Mouse (Mus musculus): ENCODE measurements around the gene Noto. TPM values are rescaled to one million over a fixed set of nuclear protein-coding genes. Genes with fewer than 3 reads are reported as not detected.

Noto gene
- polyA plus RNA-seq (2015; fragmentation: Nextera tagmentation; extraction: Ambion mirVana): 0.47 and 0.78 TPM in 2 replicates

DNA sequence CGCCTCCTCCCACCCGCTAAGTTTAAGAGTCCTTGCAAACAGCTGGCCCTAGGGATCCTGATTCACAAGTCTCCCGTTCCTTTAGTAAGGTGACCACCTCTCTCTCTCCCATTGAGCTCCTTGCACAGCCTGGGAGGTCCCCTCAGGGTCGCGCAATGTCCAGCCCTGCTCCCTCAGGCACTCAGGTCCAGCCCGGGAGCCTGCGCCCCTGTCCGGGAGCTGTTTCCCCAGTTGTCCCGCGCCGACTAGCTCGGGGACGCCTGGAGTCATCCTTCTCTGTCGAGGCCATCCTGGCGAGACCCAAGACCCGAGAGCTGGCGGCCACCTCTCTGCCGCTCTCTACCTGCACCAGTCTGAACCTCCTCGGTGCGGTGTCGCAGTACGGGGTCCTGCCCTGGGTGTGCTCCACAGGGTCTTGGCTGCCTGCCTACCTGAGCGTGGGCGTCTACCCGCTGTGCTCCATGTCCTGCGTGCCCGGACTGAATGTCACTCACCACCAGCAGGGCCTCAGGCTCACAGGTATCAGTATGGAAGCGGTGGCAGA is at the start of gene Noto:
TSS of gene Noto (plus strand) at position 51 of the 544 bp plus-strand sequence.
- no peak within 1 kb of the TSS for H3K9ac ChIP-seq
- H3K27me3 ChIP-seq: no peaks in the 10 kb centered on the region; the same call in 1 of the 2 replicates
- WGBS: 10% methylated on average over 28 of the region's 28 CpGs
- H3K36me3 ChIP-seq: no peaks in the 10 kb centered on the region
- peak within 1 kb of the TSS; percentile 22; the same call in 1 of the 2 replicates for H3K4me2 ChIP-seq
- peak within 1 kb of the TSS; percentile 57 for H3K27ac ChIP-seq
- H3K4me3 ChIP-seq: no peak within 1 kb of the TSS
- no peaks in the 10 kb centered on the region for H3K9me3 ChIP-seq
- H3K4me1 ChIP-seq: 0 out of 2 replicates have a peak, but pooled peaks cover 11% of the 10 kb centered on the region
- ATAC-seq (ENCODE audit: borderline replicate concordance, extremely low read depth, low FRiP score, low TSS enrichment): no peak

DNA sequence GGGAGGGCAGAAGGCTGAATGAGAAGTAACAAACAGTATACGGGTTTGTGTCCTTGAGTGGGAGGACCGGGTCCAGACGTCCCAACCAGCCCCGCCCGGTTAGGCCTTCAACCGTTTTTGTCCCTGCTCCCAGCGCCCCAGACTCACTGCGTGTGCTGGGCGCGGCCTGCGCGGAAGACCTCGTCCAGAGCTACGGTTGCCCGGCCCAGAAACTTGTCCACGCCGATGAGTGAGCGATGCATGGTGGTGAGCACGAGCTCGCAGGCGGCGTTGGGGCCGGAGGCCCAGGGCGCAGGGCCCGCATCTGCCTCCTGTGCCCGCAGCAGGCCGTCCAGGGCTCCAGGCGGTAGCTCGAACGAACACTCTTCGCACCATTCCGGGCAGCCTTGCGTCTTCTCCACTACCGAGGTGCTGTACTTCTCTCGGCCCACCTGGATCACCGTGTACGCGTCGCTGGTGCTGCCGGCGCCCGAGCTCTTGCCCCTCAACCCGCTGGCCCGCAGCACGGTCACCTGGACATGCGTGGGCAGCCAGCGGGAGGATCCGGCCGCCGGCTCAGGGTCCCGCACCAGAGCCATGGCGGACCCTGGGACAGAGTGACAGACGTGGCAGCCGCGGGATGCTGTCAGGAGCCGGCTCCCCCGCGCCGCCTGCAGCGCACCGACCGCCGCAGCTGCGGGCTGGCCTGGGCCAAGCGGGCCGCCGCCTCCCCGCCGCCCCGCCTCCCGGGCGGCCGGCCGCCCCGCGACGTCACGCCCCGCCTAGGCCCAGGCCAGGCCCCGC is 49.5 kb upstream of the Noto start, which contains the start of gene Rab11fip5:
TSS of gene Rab11fip5 (minus strand) at position 684 of the 783 bp plus-strand sequence.
- H3K4me3 ChIP-seq: peak within 1 kb of the TSS; percentile 74
- H3K27me3 ChIP-seq: no peaks in the 10 kb centered on the region
- no peaks in the 10 kb centered on the region for H3K9me3 ChIP-seq
- peaks cover 37% of the 10 kb centered on the region for H3K4me1 ChIP-seq
- no peaks in the 10 kb centered on the region for H3K36me3 ChIP-seq
- peak within 1 kb of the TSS; percentile 92 for H3K4me2 ChIP-seq
- H3K9ac ChIP-seq: peak within 1 kb of the TSS; percentile 73
- H3K27ac ChIP-seq: peak within 1 kb of the TSS; percentile 47
- ATAC-seq (ENCODE audit: borderline replicate concordance, extremely low read depth, low FRiP score, low TSS enrichment): peak; percentile 10
- WGBS: 2% methylated on average over 67 of the region's 80 CpGs

DNA sequence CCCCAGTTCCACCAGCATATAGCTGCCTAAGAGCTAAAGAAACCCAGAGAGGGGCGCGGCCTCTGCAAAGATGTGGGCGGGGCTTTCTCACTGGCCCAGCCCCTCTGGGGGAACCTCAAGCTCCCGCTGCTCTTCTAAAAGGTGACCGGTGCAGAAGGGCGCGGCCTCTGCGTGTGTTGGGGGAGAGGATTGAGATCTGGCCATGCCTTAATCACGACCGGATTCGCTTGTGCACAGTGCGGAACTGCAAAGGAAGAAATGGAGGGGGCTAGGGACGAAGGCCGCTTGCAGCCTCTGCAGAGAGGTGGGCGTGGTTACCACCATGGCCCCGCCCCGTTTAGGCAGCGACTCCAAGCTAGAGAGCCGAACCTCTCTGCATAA is 49.0 kb upstream of the Noto start:
- peak overlapping the region; percentile 47 for H3K9ac ChIP-seq
- WGBS: 0% methylated on average over 19 of the region's 19 CpGs
- peak overlapping the region; percentile 92 for H3K4me2 ChIP-seq
- peaks cover 31% of the 10 kb centered on the region for H3K4me1 ChIP-seq
- peak overlapping the region; percentile 74 for H3K4me3 ChIP-seq
- peak; percentile 97; the same call in 1 of the 2 replicates for ATAC-seq (ENCODE audit: borderline replicate concordance, extremely low read depth, low FRiP score, low TSS enrichment)
- H3K9me3 ChIP-seq: no peaks in the 10 kb centered on the region
- peak overlapping the region; percentile 45; the same call in 1 of the 2 replicates for H3K27ac ChIP-seq
- H3K27me3 ChIP-seq: no peaks in the 10 kb centered on the region
- no peaks in the 10 kb centered on the region for H3K36me3 ChIP-seq

DNA sequence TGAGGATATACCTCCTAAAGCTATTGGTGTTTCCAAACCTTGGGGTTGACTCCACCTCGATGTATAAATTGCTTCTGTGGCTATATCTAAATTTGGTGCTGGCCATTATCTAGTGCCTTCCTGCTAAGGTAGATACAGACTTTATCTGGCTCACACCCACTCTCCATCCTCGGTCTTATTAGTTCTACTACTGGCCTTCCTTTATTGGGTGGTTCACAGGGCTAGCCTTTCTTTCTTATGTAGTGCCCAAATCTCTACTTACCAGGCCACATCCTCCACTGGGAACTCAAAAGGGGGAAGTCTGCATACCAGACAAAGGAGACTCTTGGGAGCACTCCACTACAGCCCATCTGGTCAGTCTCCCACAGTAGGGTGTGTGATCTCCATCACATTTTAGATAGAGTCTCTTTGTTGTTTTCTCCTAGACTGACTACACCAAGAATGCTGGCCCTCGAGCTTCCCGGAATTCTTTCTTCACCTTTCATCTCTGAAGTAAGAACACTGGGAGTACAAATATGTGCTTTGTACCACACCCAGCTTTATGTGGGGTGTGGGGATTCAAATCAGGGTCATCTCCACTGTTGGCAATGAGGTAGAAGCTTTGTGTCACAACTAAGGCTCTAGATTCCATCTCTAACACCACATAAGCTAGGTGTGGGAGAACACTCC is 46.5 kb upstream of the Noto start:
- Histone ChIP-seq H3K4me1 (peaks cover 25% of the 10 kb centered on the region), H3K9ac (no peak overlapping the region), H3K4me3 (no peak overlapping the region), H3K27me3 (no peaks in the 10 kb centered on the region), H3K27ac (no peak overlapping the region), H3K9me3 (no peaks in the 10 kb centered on the region), H3K36me3 (no peaks in the 10 kb centered on the region), H3K4me2 (no peak overlapping the region)
- no peak for ATAC-seq (ENCODE audit: borderline replicate concordance, extremely low read depth, low FRiP score, low TSS enrichment)
- 62% methylated on average over 4 of the region's 4 CpGs for WGBS

DNA sequence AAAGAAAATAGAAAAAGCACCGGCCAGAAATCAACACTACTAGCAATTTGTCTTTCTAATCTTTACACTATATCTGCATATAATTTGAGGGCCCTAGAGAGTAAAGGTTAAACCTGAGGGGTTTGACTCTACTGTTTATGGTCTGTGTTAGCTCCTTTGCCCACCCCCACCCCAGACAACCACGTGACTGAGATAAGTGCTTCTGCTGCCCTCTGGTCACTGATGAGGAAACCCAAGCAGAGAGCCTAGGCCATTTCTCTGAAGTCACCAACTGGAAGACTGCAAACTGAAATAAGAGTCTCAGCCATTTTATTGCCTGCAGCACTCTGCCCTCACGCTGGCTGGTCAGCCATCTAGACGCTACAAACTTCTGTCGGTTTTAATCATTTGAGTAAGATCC is 45.8 kb upstream of the Noto start:
- no peak overlapping the region for H3K4me3 ChIP-seq
- H3K36me3 ChIP-seq: no peaks in the 10 kb centered on the region
- H3K27me3 ChIP-seq: no peaks in the 10 kb centered on the region
- ATAC-seq (ENCODE audit: borderline replicate concordance, extremely low read depth, low FRiP score, low TSS enrichment): no peak
- no peak overlapping the region for H3K9ac ChIP-seq
- 53% methylated on average over 5 of the region's 5 CpGs for WGBS
- no peak overlapping the region for H3K27ac ChIP-seq
- no peak overlapping the region for H3K4me2 ChIP-seq
- H3K9me3 ChIP-seq: no peaks in the 10 kb centered on the region
- H3K4me1 ChIP-seq: peaks cover 19% of the 10 kb centered on the region

DNA sequence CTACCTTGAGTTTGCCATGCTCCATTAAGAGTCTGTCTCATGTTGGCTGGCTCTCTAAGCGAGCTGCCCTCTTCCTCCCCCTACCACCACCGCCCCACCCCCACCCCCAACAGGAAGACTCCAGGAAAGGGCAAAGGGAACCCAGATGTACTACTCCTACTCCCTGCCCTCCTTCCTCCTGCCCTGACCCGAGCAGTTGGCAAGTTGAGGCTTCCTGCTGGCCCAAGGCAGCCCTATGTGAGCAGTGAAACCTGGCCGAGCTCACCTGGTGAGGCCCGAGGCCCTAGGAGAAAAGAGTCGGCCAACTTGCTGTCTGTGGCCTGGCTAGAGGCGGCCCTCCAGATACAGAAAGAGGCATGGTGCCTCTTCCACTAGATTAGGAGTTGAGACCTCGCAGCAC is 45.1 kb upstream of the Noto start:
- WGBS: 46% methylated on average over 8 of the region's 8 CpGs
- Histone ChIP-seq H3K9ac (no peak overlapping the region), H3K4me3 (no peak overlapping the region), H3K27me3 (no peaks in the 10 kb centered on the region), H3K9me3 (no peaks in the 10 kb centered on the region), H3K36me3 (no peaks in the 10 kb centered on the region), H3K27ac (no peak overlapping the region), H3K4me1 (peaks cover 15% of the 10 kb centered on the region), H3K4me2 (no peak overlapping the region)
- ATAC-seq (ENCODE audit: borderline replicate concordance, extremely low read depth, low FRiP score, low TSS enrichment): no peak

DNA sequence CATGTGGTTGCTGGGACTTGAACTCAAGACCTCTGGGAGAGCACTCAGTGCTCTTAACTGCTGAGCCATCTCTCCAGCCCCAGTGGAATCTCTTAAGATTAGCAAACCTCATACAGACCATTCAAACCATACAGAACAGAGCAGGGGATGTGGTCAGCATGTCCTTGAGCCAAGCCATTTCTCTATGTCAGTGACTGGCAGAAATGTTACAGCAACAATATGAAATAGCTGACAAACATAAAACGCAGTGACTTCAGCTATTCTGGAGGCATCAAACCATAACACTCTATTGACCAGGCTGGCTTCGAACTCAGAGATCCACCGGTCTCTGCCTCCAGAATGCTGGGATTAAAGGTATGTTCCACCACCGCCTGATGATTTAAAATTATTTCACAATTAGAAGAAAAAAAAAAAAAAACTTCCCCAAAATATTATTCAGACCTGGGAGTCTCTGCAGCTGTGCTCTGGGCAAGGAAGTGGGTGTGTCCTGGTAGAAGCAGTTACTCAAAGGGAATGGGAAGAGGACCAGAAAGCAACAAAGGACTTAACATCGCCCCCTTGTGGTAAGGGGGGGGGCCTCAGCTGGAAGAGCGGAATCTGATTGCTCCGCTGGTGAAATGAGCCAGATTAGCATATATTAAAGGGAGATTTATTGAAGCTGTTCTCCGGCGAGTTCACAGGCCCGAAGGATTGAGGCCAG is 43.3 kb upstream of the Noto start:
- H3K4me2 ChIP-seq: peak overlapping the region; percentile 41
- WGBS: 25% methylated on average over 10 of the region's 10 CpGs
- no peak overlapping the region for H3K4me3 ChIP-seq
- no peak overlapping the region for H3K27ac ChIP-seq
- no peaks in the 10 kb centered on the region for H3K9me3 ChIP-seq
- H3K4me1 ChIP-seq: peaks cover 9% of the 10 kb centered on the region
- no peaks in the 10 kb centered on the region for H3K36me3 ChIP-seq
- ATAC-seq (ENCODE audit: borderline replicate concordance, extremely low read depth, low FRiP score, low TSS enrichment): peak; percentile 81
- no peak overlapping the region for H3K9ac ChIP-seq
- no peaks in the 10 kb centered on the region for H3K27me3 ChIP-seq

DNA sequence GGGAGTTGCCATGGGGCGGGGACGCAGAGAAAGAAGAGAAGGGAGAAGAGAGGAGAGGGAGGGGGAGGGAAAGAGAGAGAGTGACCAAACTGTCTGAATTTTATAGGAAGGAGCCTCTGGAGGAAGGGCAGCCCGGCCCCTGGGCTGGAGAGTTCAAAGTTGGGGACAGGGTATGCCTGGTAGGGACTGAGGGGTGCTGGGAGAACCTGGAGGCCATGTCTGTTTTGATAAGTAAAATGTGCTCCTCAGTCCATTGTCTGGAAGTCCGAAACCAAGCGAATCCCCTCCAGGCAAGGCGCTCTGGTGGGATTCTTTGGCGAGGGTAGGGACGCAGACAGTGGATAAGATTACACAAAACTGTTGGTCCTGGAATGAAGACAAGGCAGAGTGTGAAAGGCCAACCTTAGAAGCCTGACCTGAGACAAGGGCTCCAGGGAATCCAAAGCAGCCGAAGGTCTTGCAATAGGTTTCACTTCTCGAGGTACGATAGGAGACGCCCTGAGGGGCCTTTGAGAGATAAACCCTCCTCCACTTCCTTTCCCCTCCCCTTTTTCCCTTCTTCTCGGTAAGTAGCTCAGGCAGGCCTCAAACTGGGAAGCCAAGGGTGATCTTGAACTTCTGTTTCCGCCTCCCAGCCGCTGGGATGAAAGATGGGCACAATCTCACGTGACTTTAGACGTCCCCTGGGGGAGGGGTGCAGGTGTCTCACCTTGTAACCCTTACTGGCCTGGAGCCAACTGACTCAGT is 42.6 kb upstream of the Noto start:
- H3K9me3 ChIP-seq: no peaks in the 10 kb centered on the region
- peak; percentile 43 for ATAC-seq (ENCODE audit: borderline replicate concordance, extremely low read depth, low FRiP score, low TSS enrichment)
- no peak overlapping the region for H3K9ac ChIP-seq
- no peak overlapping the region for H3K4me3 ChIP-seq
- WGBS: 28% methylated on average over 17 of the region's 17 CpGs
- peaks cover 9% of the 10 kb centered on the region for H3K4me1 ChIP-seq
- no peaks in the 10 kb centered on the region for H3K36me3 ChIP-seq
- H3K27ac ChIP-seq: no peak overlapping the region
- peak overlapping the region; percentile 41 for H3K4me2 ChIP-seq
- no peaks in the 10 kb centered on the region; the same call in 1 of the 2 replicates for H3K27me3 ChIP-seq

DNA sequence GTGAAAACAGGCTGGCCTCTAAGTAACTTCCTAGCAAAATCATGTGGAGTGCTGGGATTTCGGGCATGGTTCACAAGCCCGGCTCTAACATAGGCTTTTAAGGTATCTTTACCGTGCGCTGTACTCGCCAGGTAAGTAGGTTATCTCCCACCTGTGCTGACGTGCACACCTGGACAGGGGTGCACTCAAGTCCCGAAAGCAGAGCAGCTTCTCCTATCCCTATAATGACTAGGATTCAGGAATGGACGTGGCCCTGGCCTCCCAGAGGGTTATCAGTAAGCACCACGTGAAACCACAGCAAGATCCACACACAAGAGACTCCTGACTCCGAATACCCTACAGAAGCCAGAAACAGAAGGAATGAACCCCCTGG is 42.1 kb upstream of the Noto start:
- H3K4me3 ChIP-seq: no peak overlapping the region
- H3K9me3 ChIP-seq: no peaks in the 10 kb centered on the region
- WGBS: 73% methylated on average over 10 of the region's 10 CpGs
- no peak overlapping the region for H3K9ac ChIP-seq
- no peak overlapping the region for H3K4me2 ChIP-seq
- no peak for ATAC-seq (ENCODE audit: borderline replicate concordance, extremely low read depth, low FRiP score, low TSS enrichment)
- H3K27me3 ChIP-seq: no peaks in the 10 kb centered on the region; the same call in 1 of the 2 replicates
- H3K36me3 ChIP-seq: no peaks in the 10 kb centered on the region
- peaks cover 9% of the 10 kb centered on the region for H3K4me1 ChIP-seq
- no peak overlapping the region for H3K27ac ChIP-seq

DNA sequence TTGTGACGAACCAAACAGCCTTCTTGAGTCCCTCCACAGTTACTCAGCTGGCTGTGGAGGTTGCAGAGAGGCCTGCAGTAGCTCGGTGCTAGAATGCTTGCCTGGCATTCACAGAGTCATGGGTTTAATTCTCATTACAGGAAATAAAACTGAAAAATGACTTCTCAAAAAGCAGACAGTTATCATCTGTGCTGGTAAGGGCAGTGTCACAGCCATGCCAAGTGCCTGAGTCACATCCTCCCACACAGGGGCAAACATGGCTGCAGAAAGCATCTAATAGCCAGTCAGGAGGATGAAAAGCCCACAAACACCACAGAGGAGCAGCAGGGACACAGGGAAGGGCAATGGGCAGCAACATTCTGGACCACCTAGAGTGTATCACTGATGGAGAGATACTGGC is 40.9 kb upstream of the Noto start:
- no peaks in the 10 kb centered on the region for H3K9me3 ChIP-seq
- H3K27me3 ChIP-seq: no peaks in the 10 kb centered on the region; the same call in none of the 2 replicates
- H3K4me3 ChIP-seq: no peak overlapping the region
- WGBS: 74% methylated on average over 2 of the region's 2 CpGs
- H3K4me1 ChIP-seq: peaks cover 9% of the 10 kb centered on the region
- H3K36me3 ChIP-seq: no peaks in the 10 kb centered on the region
- H3K27ac ChIP-seq: no peak overlapping the region
- no peak overlapping the region for H3K4me2 ChIP-seq
- H3K9ac ChIP-seq: no peak overlapping the region
- ATAC-seq (ENCODE audit: borderline replicate concordance, extremely low read depth, low FRiP score, low TSS enrichment): no peak

DNA sequence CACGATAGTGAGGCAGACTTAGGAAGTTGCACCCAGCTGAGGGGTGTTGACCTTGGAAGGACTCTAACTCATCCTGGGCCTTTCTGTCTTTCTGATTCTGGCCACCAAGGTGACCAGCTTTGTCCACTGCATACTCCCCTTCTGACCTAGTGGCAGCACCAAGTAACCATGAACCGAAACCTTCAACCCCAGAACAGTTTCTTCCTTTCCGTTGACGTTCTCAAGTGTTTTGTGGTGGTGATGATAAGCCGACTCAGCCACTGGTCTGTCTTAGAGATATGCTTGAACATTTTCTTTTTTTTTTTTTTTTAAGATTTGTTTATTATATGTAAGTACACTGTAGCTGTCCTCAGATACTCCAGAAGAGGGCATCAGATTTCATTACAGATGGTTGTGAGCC is 35.1 kb upstream of the Noto start:
- Histone ChIP-seq H3K4me2 (no peak overlapping the region), H3K9me3 (no peaks in the 10 kb centered on the region), H3K27me3 (no peaks in the 10 kb centered on the region; the same call in none of the 2 replicates), H3K4me1 (no peaks in the 10 kb centered on the region), H3K9ac (no peak overlapping the region), H3K4me3 (no peak overlapping the region), H3K27ac (no peak overlapping the region), H3K36me3 (no peaks in the 10 kb centered on the region)
- ATAC-seq (ENCODE audit: borderline replicate concordance, extremely low read depth, low FRiP score, low TSS enrichment): no peak
- WGBS: 58% methylated on average over 5 of the region's 5 CpGs
